Mouse (Mus musculus) T-helper 1 cell (primary cell): ENCODE results near the gene Gm21541.
"Not testable (repeated sequence)": the region's sequence is repeated elsewhere in the genome, so short reads cannot be mapped to it uniquely, and the experiment has no call there.

Experiments
- in situ Hi-C: fragments of 300-600 bp; cut with MboI, MseI; formaldehyde crosslinking; loops from one replicate; pipeline ENCODE4 v1.15.1; 2025; ENCODE audit warnings: high pct_unique_total_duplicates

Gm21541 gene

GRCm38 (mm10) chr4:41903310-41903709, at the start of gene Gm21541:
TSS of gene Gm21541 (plus strand) at chr4:41903610.
- in situ Hi-C loops: loop anchor here (25.0 kb wide), 1 partner anchor 141 kb away; the partner anchor contains the start of genes Ccl27a, Galt and Sigmar1

DNA sequence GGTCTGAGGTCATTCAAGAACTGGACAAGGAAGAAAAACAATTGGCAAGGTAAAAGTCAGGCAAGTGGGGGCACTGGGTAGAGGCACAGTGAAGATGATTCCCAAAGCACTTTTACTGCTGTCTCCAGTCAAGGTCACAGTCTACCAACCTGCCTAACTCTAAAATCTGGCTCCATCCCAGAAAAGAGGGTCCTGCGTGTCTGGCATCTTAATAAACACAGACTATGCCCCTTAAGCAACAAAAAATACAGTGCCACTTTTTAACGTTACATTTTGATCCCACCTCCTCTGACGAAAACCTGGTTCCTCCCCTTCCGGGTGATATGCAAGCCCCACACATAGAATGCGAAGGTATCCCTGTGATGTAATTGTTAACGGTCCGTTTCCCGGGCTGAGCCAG, 37.9 kb downstream of the Gm21541 start, which contains the start of gene Gm20878:
Gene Gm20878, plus strand, starts transcription at position 301 of the 400 bp plus-strand sequence.
- in situ Hi-C loops: not testable (repeated sequence)
